ENCODE assay signal across 27 mouse cellular contexts in genomic region chr11:70785908-70786307, GRCm38 (mm10). TPM values are rescaled to one million over a fixed set of nuclear protein-coding genes. Genes with fewer than 3 reads are reported as not detected.
DNase-seq lines count a peak whose midpoint lies in the region; ATAC-seq and TF ChIP-seq lines count a peak whose summit lies in the region.
"Had no signal": no experiment of that assay in that cellular context is flagged by ENCODE, and none has a peak within 500 bp of the region (broad histone marks: within the 10 kb centered on the region; RNA-seq: fewer than 3 reads in every experiment).

No protein-coding gene starts in this region.

- peaks cover 1% of the 10 kb centered on the region; the same call in 1 of the 2 replicates for H3K36me3 ChIP-seq in spleen, adult 2 months (ENCODE audit: control insufficient read depth, insufficient read depth, low read length)
- no peaks in the 10 kb centered on the region for H3K36me3 ChIP-seq in myocyte (ENCODE audit: control insufficient read depth, insufficient read depth)
- no peaks in the 10 kb centered on the region for H3K36me3 ChIP-seq in hindbrain, embryonic 10.5 days
- H3K36me3 ChIP-seq: embryonic facial prominence, embryonic 15.5 days; forebrain, embryonic 10.5 days; heart, embryonic 13.5 days; hindbrain, embryonic 12.5 days had no signal

- H3K4me2 ChIP-seq in myocyte (ENCODE audit: low read depth), result peak overlapping the region; percentile 31
- H3K4me2 ChIP-seq: embryonic facial prominence, embryonic 15.5 days; heart, embryonic 13.5 days; hindbrain, embryonic 12.5 days had no signal

- peak overlapping the region; percentile 6; the same call in 1 of the 2 replicates for H3K27ac ChIP-seq in spleen, adult 2 months (ENCODE audit: insufficient read depth, low read length)
- H3K27ac ChIP-seq in hindbrain, embryonic 10.5 days, result no peak overlapping the region
- H3K27ac ChIP-seq: embryonic facial prominence, embryonic 15.5 days; forebrain, embryonic 10.5 days; heart, embryonic 13.5 days; hindbrain, embryonic 12.5 days had no signal

- no peak overlapping the region for H3ac ChIP-seq in myocyte (ENCODE audit: control insufficient read depth, insufficient read length)

- DNase-seq in spleen, adult 2 months (ENCODE audit: low read depth in 1 of 2, low spot score in 2 of 2), result no peak
- DNase-seq in spleen, adult 12 weeks (ENCODE audit: low spot score), result no peak
- no peak for DNase-seq in cerebellum, adult 9-10 months
- no peak for DNase-seq in urinary bladder, adult 2 months (ENCODE audit: low spot score)
- DNase-seq in hindbrain, embryonic 10.5 days (ENCODE audit: low spot score), result no peak
- DNase-seq: adrenal gland, adult 8-10 months; cerebellum, adult 11 months; cerebellum, adult 8-10 months; cerebellum, postnatal 25 days; embryo, embryonic 11 days; heart, postnatal 36 days had no signal

- ATAC-seq in megakaryocyte, adult 5-6 weeks (ENCODE audit: poor library complexity, severe bottlenecking), result 0 out of 2 replicates have a peak, but pooled peaks have one; percentile 14
- ATAC-seq: activated CD4-positive, CD25-positive, alpha-beta regulatory T cell, adult 4 months; forebrain, embryonic 14.5 days; hindbrain, embryonic 16.5 days; inflammation-experienced regulatory T-cells, adult 6 months; Patski had no signal

- 29% methylated on average over 2 of the region's 2 CpGs for WGBS in spleen, adult 2 months
- 80% methylated on average over 2 of the region's 2 CpGs for WGBS in hindbrain, embryonic 10.5 days

- peaks cover 32% of the 10 kb centered on the region; the same call in 1 of the 2 replicates for H3K4me1 ChIP-seq in spleen, adult 2 months (ENCODE audit: control insufficient read depth, insufficient read depth, insufficient read length)
- H3K4me1 ChIP-seq in hindbrain, embryonic 10.5 days (replicated peaks), result no peaks in the 10 kb centered on the region
- H3K4me1 ChIP-seq: embryonic facial prominence, embryonic 15.5 days; forebrain, embryonic 10.5 days; heart, embryonic 13.5 days; hindbrain, embryonic 12.5 days had no signal

- TF ChIP-seq CTCF in spleen, adult 2 months (IDR thresholded peaks at IDR 0.05; ENCODE audit: extremely low read depth, insufficient read depth, insufficient read length, insufficient replicate concordance), result no peak

- no peaks in the 10 kb centered on the region for H3K27me3 ChIP-seq in spleen, adult 2 months (ENCODE audit: control insufficient read depth, insufficient read depth, low read length)
- no peaks in the 10 kb centered on the region for H3K27me3 ChIP-seq in myocyte (ENCODE audit: control insufficient read depth, insufficient read depth, insufficient read length)
- H3K27me3 ChIP-seq in hindbrain, embryonic 10.5 days (ENCODE audit: insufficient read depth, poor library complexity, severe bottlenecking), result no peaks in the 10 kb centered on the region
- H3K27me3 ChIP-seq: embryonic facial prominence, embryonic 15.5 days; hindbrain, embryonic 12.5 days; Patski had no signal

- H3K4me3 ChIP-seq in spleen, adult 2 months (ENCODE audit: extremely low read depth, insufficient read depth, insufficient read length), result no peak overlapping the region
- H3K4me3 ChIP-seq in myocyte, result no peak overlapping the region
- H3K4me3 ChIP-seq in hindbrain, embryonic 10.5 days, result no peak overlapping the region
- H3K4me3 ChIP-seq: embryonic facial prominence, embryonic 15.5 days; erythroblast, embryonic 14.5 days; forebrain, embryonic 10.5 days; heart, embryonic 13.5 days; hindbrain, embryonic 12.5 days had no signal

- TF ChIP-seq POLR2A in spleen, adult 2 months (IDR thresholded peaks at IDR 0.05; ENCODE audit: low read depth, low read length), result no peak
- TF ChIP-seq POLR2A in myocyte (IDR thresholded peaks at IDR 0.05; ENCODE audit: insufficient read length, low read depth), result no peak

- H3K79me2 ChIP-seq in myocyte (ENCODE audit: control insufficient read depth, insufficient read depth), result no peaks in the 10 kb centered on the region

- H3K9me3 ChIP-seq in hindbrain, embryonic 10.5 days, result no peaks in the 10 kb centered on the region
- H3K9me3 ChIP-seq: embryonic facial prominence, embryonic 15.5 days; forebrain, embryonic 10.5 days; heart, embryonic 13.5 days; hindbrain, embryonic 12.5 days had no signal

TF ChIP-seq in myocyte, 11 proteins besides CTCF, POLR2A, EP300 and RAD21:
- no peak for TF ChIP-seq USF1 (IDR thresholded peaks at IDR 0.05; ENCODE audit: low read depth)
- no peak for TF ChIP-seq MYOD1 (IDR thresholded peaks at IDR 0.05; ENCODE audit: control insufficient read depth in 1 of 3, insufficient read length in 2 of 3, low read depth in 2 of 3)
- no peak for TF ChIP-seq CEBPB (IDR thresholded peaks at IDR 0.05; ENCODE audit: insufficient read depth, poor library complexity, severe bottlenecking)
- no peak for TF ChIP-seq POLR2AphosphoS2 (IDR thresholded peaks at IDR 0.05; ENCODE audit: insufficient read length, low read depth)
- no peak for TF ChIP-seq SRF (IDR thresholded peaks at IDR 0.05; ENCODE audit: control insufficient read depth, insufficient read length, low read depth)
- no peak for TF ChIP-seq TCF3 (IDR thresholded peaks at IDR 0.05; ENCODE audit: insufficient read length, low read depth)
- no peak for TF ChIP-seq MAX (IDR thresholded peaks at IDR 0.05; ENCODE audit: low read depth)
- TF ChIP-seq REST (IDR thresholded peaks at IDR 0.05; ENCODE audit: insufficient read depth, insufficient read length), result no peak
- no peak for TF ChIP-seq MYOG (IDR thresholded peaks at IDR 0.05; ENCODE audit: control insufficient read depth in 1 of 3, insufficient read depth in 1 of 3, insufficient read length in 2 of 3, low read depth in 2 of 3)
- no peak for TF ChIP-seq TCF12 (IDR thresholded peaks at IDR 0.05; ENCODE audit: insufficient read depth, poor library complexity, severe bottlenecking)
- no peak for TF ChIP-seq E2F4 (IDR thresholded peaks at IDR 0.05; ENCODE audit: insufficient read depth)

RNA-seq across cellular contexts. Expression of gene Zfp3, which starts 21.9 kb away (rescaled TPM):
- 1.2 and 1.4 TPM in 2 replicates for polyA plus RNA-seq in spleen, adult 2 months (2012; rRNA removed)
- 1.9 and 4.8 TPM in 2 replicates for total RNA-seq in megakaryocyte, adult 5-6 weeks (2015)
- 2.1 and 2.8 TPM in 2 replicates for total RNA-seq in megakaryocyte, adult 5-6 weeks (2017)
- 2.7 TPM for polyA plus RNA-seq in myocyte (2012; fragmentation: generic; extraction: Trizol)
- polyA plus RNA-seq in urinary bladder, adult 2 months (2012; rRNA removed), result 5.8 and 6.5 TPM in 2 replicates
- 7.2 and 8.1 TPM in 2 replicates for polyA plus RNA-seq in hindbrain, embryonic 10.5 days (2016; fragmentation: Nextera tagmentation; extraction: Ambion mirVana)

RNA-seq across cellular contexts. Expression of gene Scimp, which starts 26.5 kb away (rescaled TPM):
- polyA plus RNA-seq in spleen, adult 2 months (2012; rRNA removed), result 6.8 and 7.6 TPM in 2 replicates
- 0.65 and 2.3 TPM in 2 replicates for total RNA-seq in megakaryocyte, adult 5-6 weeks (2015)
- total RNA-seq in megakaryocyte, adult 5-6 weeks (2017), result 2.6 and 3.3 TPM in 2 replicates
- 0.10 TPM for polyA plus RNA-seq in myocyte (2012; fragmentation: generic; extraction: Trizol)
- 1.1 and 1.5 TPM in 2 replicates for polyA plus RNA-seq in urinary bladder, adult 2 months (2012; rRNA removed)
- not detected in 2 replicates for polyA plus RNA-seq in hindbrain, embryonic 10.5 days (2016; fragmentation: Nextera tagmentation; extraction: Ambion mirVana)
- total RNA-seq: gastrocnemius, adult 8-10 months had no signal
- polyA plus RNA-seq: brain, embryonic 14.5 days; C2C12; embryonic facial prominence, embryonic 11.5 days; embryonic facial prominence, embryonic 15.5 days; erythroblast, embryonic 14.5 days; forebrain, embryonic 10.5 days; forebrain, embryonic 14.5 days; hindbrain, embryonic 12.5 days had no signal

RNA-seq across cellular contexts. Expression of gene Rabep1, which starts 58.7 kb away (rescaled TPM):
- polyA plus RNA-seq in spleen, adult 2 months (2012; rRNA removed), result 2.3 TPM in 2 replicates
- 18.6 and 18.9 TPM in 2 replicates for total RNA-seq in megakaryocyte, adult 5-6 weeks (2015)
- total RNA-seq in megakaryocyte, adult 5-6 weeks (2017), result 47.8 and 55.9 TPM in 2 replicates
- polyA plus RNA-seq in myocyte (2012; fragmentation: generic; extraction: Trizol), result 16.1 TPM
- 12.3 and 15.8 TPM in 2 replicates for polyA plus RNA-seq in urinary bladder, adult 2 months (2012; rRNA removed)
- 32.5 and 41.7 TPM in 2 replicates for polyA plus RNA-seq in hindbrain, embryonic 10.5 days (2016; fragmentation: Nextera tagmentation; extraction: Ambion mirVana)
